Mouse (Mus musculus) 3134 (cell line): ENCODE data around the gene Mcf2l.

Source experiments
- DNase-seq: peaks from one replicate; pipeline ENCODE4 v3.0.0-alpha.2; 2011; ENCODE audit warnings: low spot score; ENCODE audit not compliant: insufficient read length; ENCODE audit errors: extremely low read depth

The Mcf2l gene

GRCm38 (mm10) chr8:12985259-12985658 is 111.7 kb downstream of the Mcf2l start:
- DNase-seq = no peak

GRCm38 (mm10) chr8:12987571-12987970 is 114.0 kb downstream of the Mcf2l start:
- DNase-seq = no peak

GRCm38 (mm10) chr8:12988722-12989430 is 115.3 kb downstream of the Mcf2l start:
- no peak for DNase-seq

- no peak for DNase-seq
These were observed 117.8 kb downstream of the Mcf2l start for GRCm38 (mm10) chr8:12991411-12991810.

- DNase-seq = no peak
These were observed 120.9 kb downstream of the Mcf2l start for GRCm38 (mm10) chr8:12994468-12994867.

GRCm38 (mm10) chr8:12995481-12995880 is 121.9 kb downstream of the Mcf2l start:
- no peak for DNase-seq

- DNase-seq = peak; percentile 49
These were observed 123.2 kb downstream of the Mcf2l start for GRCm38 (mm10) chr8:12996831-12997275.

GRCm38 (mm10) chr8:12998331-12998730 is 124.7 kb downstream of the Mcf2l start:
- no peak for DNase-seq

GRCm38 (mm10) chr8:12999793-13000192 is 126.2 kb downstream of the Mcf2l start:
- no peak for DNase-seq

- no peak for DNase-seq
These were observed 133.9 kb downstream of the Mcf2l start for GRCm38 (mm10) chr8:13007458-13007857.

GRCm38 (mm10) chr8:13010313-13010712 is 136.7 kb downstream of the Mcf2l start:
- no peak for DNase-seq

GRCm38 (mm10) chr8:13019560-13019959 is 146.0 kb downstream of the Mcf2l start:
- DNase-seq = no peak

- no peak for DNase-seq
These were observed 148.2 kb downstream of the Mcf2l start for GRCm38 (mm10) chr8:13021830-13022229.

- DNase-seq = no peak
These were observed 152.1 kb downstream of the Mcf2l start, which contains the start of gene F7 for GRCm38 (mm10) chr8:13025487-13026224. F7 (plus strand) TSS chr8:13026034.

GRCm38 (mm10) chr8:13027615-13028014 is 154.0 kb downstream of the Mcf2l start:
- no peak for DNase-seq

GRCm38 (mm10) chr8:13028482-13028881 is 154.9 kb downstream of the Mcf2l start:
- no peak for DNase-seq

- DNase-seq = no peak
These were observed 162.8 kb downstream of the Mcf2l start for GRCm38 (mm10) chr8:13036346-13036812.

- no peak for DNase-seq
These were observed 163.4 kb downstream of the Mcf2l start, which contains the start of gene F10 for GRCm38 (mm10) chr8:13037015-13037414. F10 (plus strand) TSS chr8:13037308.

GRCm38 (mm10) chr8:13037569-13037968 is 164.0 kb downstream of the Mcf2l start:
- no peak for DNase-seq

- DNase-seq = no peak
These were observed 165.4 kb downstream of the Mcf2l start for GRCm38 (mm10) chr8:13039054-13039453.

- DNase-seq = no peak
These were observed 167.9 kb downstream of the Mcf2l start for GRCm38 (mm10) chr8:13041459-13041858.

- DNase-seq = no peak
These were observed 174.0 kb downstream of the Mcf2l start for GRCm38 (mm10) chr8:13047652-13048051.
